Mouse (Mus musculus) spleen, adult 2 months (tissue): ENCODE data around the gene Gcnt3. TPM values are rescaled to one million over a fixed set of nuclear protein-coding genes. Genes with fewer than 3 reads are reported as not detected.

Experiments used
- DNase-seq, 2 experiments: peaks; one replicate each; pipeline versions ENCODE4 v3.0.0 to v3.0.0-alpha.2; 2012 to 2021; ENCODE audit warnings: low spot score in 2 of 2, low read depth in 1 of 2
- H3K27ac ChIP-seq: fragments of 200-500 bp; 2 replicates; pipeline ENCODE4 v1.5.1; 2012; ENCODE audit warnings: low read length, inconsistent platforms; ENCODE audit not compliant: insufficient read depth
- H3K27me3 ChIP-seq: fragments of 200-500 bp; 2 replicates; pipeline ENCODE4 v1.6.1; 2012; ENCODE audit warnings: mild to moderate bottlenecking, moderate library complexity, low read length, inconsistent platforms; ENCODE audit not compliant: control insufficient read depth, insufficient read depth
- H3K36me3 ChIP-seq: fragments of 200-500 bp; 2 replicates; pipeline ENCODE4 v1.6.1; 2012; ENCODE audit warnings: mild to moderate bottlenecking, low read length, inconsistent platforms; ENCODE audit not compliant: control insufficient read depth, insufficient read depth
- H3K4me1 ChIP-seq: fragments of 200-500 bp; 2 replicates; pipeline ENCODE4 v1.6.1; 2011; ENCODE audit warnings: inconsistent platforms; ENCODE audit not compliant: control insufficient read depth, insufficient read depth, insufficient read length
- H3K4me3 ChIP-seq: fragments of 200-500 bp; 2 replicates; pipeline ENCODE4 v1.5.1; 2011; ENCODE audit warnings: mild to moderate bottlenecking, inconsistent platforms; ENCODE audit not compliant: insufficient read depth, insufficient read length; ENCODE audit errors: extremely low read depth
- CTCF ChIP-seq: fragments of 200-500 bp; IDR thresholded peaks from 2 replicates; pipeline ENCODE4 v1.5.1; 2011; ENCODE audit warnings: mild to moderate bottlenecking, inconsistent platforms; ENCODE audit not compliant: insufficient read depth, insufficient read length, insufficient replicate concordance; ENCODE audit errors: extremely low read depth
- POLR2A ChIP-seq: fragments of 200-500 bp; IDR thresholded peaks from 2 replicates; pipeline ENCODE4 v1.6.1; 2011; ENCODE audit warnings: low read depth, low read length, inconsistent platforms
- WGBS: fragments of 180-500 bp; shearing (Covaris S2); methylation state at CpG from one replicate; pipeline ENCODE4 v1.1.7; 2018; 5-methylcytosine and 5-hydroxymethylcytosine counted together
- polyA plus RNA-seq: library from polyadenylated mRNA; depleted of rRNA; stranded (reverse); fragments of >200 nt; gene quantifications from 2 replicates; pipeline ENCODE4 v1.2.3, GENCODE M21; 2012

Gene Gcnt3
- polyA plus RNA-seq, 1 experiment, result not detected

DNA sequence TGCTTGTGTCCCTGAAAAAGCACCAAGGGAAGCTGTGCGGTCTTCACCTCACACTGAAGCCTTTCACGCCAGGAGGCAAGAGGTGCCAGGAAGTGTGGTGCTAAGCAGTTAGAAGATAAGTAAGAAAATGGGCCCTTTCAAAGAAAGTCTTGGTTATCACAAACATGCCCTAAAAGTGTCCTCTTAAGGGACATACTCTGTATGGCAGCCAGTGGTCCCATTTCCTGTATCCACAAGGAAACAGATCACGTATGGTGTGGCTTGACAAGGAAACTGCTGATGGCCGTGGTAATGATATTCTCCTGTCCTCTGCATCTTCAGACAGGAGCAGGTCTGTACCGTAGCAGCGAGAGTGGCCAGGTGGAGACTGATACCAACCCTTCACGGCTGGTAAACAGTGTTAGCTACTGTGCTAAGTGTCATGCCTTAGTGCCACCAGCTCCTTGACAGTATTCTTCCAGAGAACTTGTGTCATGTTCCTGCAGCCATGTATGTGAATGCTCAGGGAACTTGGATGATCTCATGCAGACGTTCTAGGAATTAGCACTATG lies 28.1 kb downstream of the Gcnt3 start:
- peaks cover 11% of the 10 kb centered on the region for H3K36me3 ChIP-seq
- no peaks in the 10 kb centered on the region for H3K4me1 ChIP-seq
- H3K27me3 ChIP-seq, result no peaks in the 10 kb centered on the region
- DNase-seq, result no peak
- no peak for TF ChIP-seq POLR2A
- no peak for TF ChIP-seq CTCF
- H3K27ac ChIP-seq, result no peak overlapping the region
- no peak overlapping the region for H3K4me3 ChIP-seq
- 72% methylated on average over 8 of the region's 8 CpGs for WGBS

DNA sequence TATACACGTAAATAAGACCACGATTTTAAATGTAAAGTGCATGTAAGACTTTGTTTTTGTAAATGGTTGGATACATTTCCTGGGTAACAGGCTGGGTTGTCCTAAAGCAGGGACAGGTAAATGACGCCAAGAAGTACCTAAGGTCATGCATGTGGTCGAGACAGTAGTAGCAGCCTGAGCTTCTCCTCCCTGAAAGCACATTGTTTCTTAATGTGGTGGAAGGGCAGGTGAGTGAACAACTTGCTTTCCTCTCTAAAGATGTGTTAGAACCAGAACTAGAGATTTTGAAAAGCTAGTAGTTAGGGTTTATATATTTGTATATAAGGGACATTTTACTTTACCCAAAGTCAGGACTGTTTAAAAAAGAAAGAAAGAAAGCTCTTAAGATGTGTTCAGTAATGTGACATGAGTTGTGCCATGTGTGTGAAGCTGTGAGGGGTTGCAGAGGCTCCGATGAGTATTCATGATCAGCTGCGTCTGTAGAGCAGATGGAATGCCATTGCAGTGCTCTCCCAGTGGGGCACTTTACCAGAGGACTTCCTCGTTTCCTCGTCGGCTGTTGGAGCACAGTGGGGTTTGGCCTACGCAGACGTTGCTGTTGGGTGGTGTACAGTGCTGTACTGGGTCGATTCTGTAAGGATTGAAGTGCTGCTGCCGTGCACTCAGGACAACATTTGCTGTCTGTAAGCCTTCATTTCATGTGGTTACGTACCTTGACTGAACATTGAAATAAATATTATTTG lies 30.2 kb downstream of the Gcnt3 start:
- no peak for DNase-seq
- Histone ChIP-seq H3K4me3 (no peak overlapping the region), H3K36me3 (peaks cover 22% of the 10 kb centered on the region), H3K4me1 (no peaks in the 10 kb centered on the region), H3K27ac (no peak overlapping the region), H3K27me3 (no peaks in the 10 kb centered on the region)
- TF ChIP-seq POLR2A, result no peak
- no peak for TF ChIP-seq CTCF
- WGBS, result 88% methylated on average over 14 of the region's 14 CpGs

DNA sequence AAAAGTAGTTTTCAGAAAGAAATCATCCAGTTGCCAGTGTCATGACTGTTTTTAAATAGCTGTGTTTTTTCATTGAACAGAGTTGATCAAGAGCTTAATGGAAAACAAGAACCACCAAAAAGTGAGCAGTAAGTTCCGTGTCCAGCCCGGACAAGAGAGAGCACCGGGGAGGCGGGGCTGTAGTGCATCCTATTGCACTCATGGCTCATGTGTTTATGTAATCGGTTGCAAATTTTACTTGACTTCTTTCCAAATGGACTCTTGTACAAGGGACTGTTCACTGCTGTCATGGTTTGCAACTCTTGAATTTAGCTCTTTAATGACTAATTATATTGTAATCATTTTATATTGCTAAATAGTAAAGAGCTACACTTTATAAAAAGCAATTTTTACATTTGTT lies 30.9 kb downstream of the Gcnt3 start:
- no peak for TF ChIP-seq CTCF
- TF ChIP-seq POLR2A, result no peak
- no peak for DNase-seq
- H3K27ac ChIP-seq, result no peak overlapping the region
- WGBS, result 92% methylated on average over 5 of the region's 5 CpGs
- H3K27me3 ChIP-seq, result no peaks in the 10 kb centered on the region
- H3K4me3 ChIP-seq, result no peak overlapping the region
- H3K4me1 ChIP-seq, result no peaks in the 10 kb centered on the region
- peaks cover 26% of the 10 kb centered on the region for H3K36me3 ChIP-seq

DNA sequence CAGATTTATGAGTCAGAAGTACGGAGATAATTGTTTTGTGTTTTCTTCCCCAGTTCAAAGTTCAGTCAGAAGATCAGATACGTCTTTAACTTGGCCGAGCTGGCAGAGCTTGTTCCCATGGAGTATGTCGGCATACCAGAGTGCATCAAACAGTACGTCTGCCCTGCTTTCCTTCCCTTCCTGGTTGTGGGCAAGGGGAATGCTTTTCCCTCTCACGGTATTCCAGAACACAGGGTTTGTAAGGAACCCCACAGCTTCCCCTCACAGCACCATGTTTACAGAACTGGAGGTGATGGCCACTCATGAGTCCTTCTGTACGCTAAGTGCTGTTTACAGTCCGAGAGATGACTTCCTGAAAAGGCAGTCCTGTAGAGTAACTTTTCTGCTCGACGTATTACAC lies 34.4 kb downstream of the Gcnt3 start:
- DNase-seq, result no peak

DNA sequence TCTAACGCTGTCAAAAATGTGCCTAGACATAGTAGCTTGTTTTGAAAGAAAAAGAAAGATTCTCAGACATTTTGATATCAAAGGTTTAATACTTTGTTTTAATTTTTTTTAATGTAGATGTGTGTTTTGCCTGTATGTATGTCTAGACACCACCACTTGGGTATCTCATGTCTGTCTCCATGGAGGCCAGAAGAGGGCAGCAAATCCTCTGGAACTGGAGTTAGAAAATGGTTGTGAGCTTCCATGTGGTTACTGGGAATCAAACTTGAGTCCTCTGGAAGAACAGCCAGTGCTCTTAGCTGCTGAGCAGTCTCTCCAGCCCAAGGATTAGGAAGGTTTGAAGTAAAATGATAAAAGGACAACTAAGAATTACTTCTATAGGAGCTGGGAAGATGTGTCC lies 38.6 kb downstream of the Gcnt3 start:
- Histone ChIP-seq H3K4me1 (no peaks in the 10 kb centered on the region), H3K27me3 (no peaks in the 10 kb centered on the region), H3K36me3 (peaks cover 47% of the 10 kb centered on the region), H3K4me3 (no peak overlapping the region), H3K27ac (no peak overlapping the region)
- no peak for DNase-seq
- TF ChIP-seq CTCF (no peak), POLR2A (no peak)
- 100% methylated on average over 1 of the region's 1 CpGs for WGBS

More for the DNA sequence above, 34.4 kb downstream of the Gcnt3 start:
- no peaks in the 10 kb centered on the region for H3K27me3 ChIP-seq
- H3K36me3 ChIP-seq, result peaks cover 42% of the 10 kb centered on the region
- no peak for TF ChIP-seq POLR2A
- no peak for TF ChIP-seq CTCF
- H3K4me1 ChIP-seq, result no peaks in the 10 kb centered on the region
- 92% methylated on average over 10 of the region's 10 CpGs for WGBS
- H3K27ac ChIP-seq, result no peak overlapping the region
- no peak overlapping the region for H3K4me3 ChIP-seq

DNA sequence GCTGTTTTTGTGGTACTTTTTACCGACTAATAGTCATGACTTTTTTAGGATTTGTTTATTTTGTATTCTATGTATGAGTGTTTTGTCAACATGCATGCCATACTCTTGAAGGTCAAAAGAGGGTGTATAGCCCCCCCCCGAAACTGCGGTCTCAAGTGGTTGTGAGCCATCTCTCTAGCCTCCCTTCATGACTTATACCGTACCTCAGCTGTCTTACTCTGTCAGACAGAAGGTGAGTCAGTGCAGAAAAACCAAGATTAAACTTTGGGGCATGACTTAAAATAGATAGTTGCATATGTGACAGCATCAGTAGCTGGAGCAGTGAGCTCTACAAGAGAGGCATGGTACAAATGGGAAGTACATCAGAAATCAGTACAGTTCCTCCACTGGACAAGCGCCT lies 43.3 kb downstream of the Gcnt3 start:
- 92% methylated on average over 5 of the region's 5 CpGs for WGBS
- DNase-seq, result no peak
- H3K4me1 ChIP-seq, result peaks cover 3% of the 10 kb centered on the region; the same call in 1 of the 2 replicates
- no peak overlapping the region for H3K27ac ChIP-seq
- H3K27me3 ChIP-seq, result no peaks in the 10 kb centered on the region
- TF ChIP-seq CTCF, result no peak
- TF ChIP-seq POLR2A, result no peak
- no peak overlapping the region for H3K4me3 ChIP-seq
- H3K36me3 ChIP-seq, result peaks cover 23% of the 10 kb centered on the region

DNA sequence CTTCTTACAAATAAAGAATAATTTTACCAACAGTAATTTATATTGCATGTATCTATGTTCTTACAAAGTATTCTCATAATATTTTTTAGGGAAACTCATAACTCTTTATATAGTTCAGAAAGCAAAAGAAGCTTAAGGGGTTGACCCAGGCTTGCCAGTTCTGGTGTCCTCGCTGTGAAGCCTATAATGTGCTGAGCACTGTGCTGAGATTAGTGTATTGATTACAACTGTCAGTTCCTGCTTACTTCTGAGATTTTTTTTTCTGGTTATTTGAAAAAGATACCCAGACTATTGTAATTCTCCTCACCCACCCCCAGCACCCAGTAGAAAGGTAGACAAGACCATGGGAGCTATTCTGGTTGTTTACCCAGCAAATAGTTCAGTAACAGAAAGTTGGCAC lies 44.4 kb downstream of the Gcnt3 start:
- Histone ChIP-seq H3K27ac (no peak overlapping the region), H3K4me1 (peaks cover 3% of the 10 kb centered on the region), H3K27me3 (no peaks in the 10 kb centered on the region), H3K36me3 (peaks cover 16% of the 10 kb centered on the region), H3K4me3 (no peak overlapping the region)
- WGBS, result 69% methylated on average over 1 of the region's 1 CpGs
- no peak for DNase-seq
- no peak for TF ChIP-seq POLR2A
- no peak for TF ChIP-seq CTCF

DNA sequence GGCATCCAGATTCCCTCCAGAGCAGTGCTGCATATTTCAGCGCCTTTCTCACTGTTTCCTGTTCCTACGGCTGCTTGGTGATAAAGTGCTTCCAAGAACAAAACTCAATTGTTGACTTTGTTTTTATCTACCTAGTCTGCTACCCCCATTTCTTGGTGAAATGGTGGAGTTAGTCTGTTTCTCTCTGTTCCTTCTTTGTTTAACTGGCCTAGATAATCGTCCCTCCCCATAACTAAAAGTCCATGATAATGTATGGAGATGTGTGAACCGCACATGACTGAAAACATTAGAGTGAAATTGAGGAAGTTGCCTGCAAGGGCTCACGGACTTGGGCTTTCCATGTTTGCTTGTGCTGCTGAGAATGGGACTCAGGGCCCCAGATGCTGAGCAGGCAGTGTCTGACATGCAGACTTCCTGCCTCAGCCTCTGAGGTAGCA lies 45.0 kb downstream of the Gcnt3 start:
- TF ChIP-seq POLR2A, result no peak
- TF ChIP-seq CTCF, result no peak
- Histone ChIP-seq H3K27me3 (no peaks in the 10 kb centered on the region), H3K4me3 (no peak overlapping the region), H3K36me3 (peaks cover 13% of the 10 kb centered on the region), H3K27ac (no peak overlapping the region), H3K4me1 (peaks cover 3% of the 10 kb centered on the region)
- WGBS, result 21% methylated on average over 5 of the region's 5 CpGs
- no peak for DNase-seq
